24 mouse cellular contexts compared by ENCODE assay signal in the genomic region with DNA sequence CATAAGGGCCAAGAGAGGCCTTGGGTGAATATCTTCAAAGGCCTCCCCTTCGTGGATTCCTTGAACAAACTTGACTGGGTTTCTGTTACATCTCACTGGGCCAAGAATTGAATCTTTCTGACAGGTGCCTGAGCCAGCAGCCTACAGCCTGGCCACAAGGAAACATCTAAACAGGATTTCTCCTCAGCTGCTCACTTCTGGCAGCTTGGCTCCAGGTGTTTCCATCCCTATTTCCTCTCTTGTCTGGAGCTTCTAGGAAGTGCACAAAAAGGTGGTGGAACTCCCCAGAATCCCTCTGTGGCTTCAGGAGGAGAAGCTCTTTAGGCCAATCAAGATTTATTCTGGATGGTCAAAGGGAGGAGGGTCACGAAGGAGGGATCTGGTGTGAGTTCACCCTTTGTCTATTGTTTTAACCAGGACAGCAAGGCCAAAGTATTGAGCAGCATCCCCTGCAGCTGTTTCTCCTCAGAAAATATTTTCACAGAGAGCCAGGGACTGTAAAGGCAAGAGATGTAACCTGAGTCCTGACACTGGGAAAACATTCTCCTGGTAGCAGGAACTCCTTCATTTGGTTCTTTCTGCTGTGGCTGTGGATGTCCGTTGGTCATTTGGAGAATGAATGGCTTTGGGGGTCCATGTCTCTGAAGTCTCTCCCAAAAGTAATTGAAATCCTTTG. TPM values are rescaled to one million over a fixed set of nuclear protein-coding genes. Genes with fewer than 3 reads are reported as not detected.
A peak's percentile ranks its signal among the peaks of the same experiment; 100 is the strongest.
DNase-seq lines count a peak whose midpoint lies in the region; ATAC-seq lines count a peak whose summit lies in the region.
"Had no signal": no experiment of that assay in that cellular context is flagged by ENCODE, and none has a peak within 500 bp of the region (broad histone marks: within the 10 kb centered on the region; RNA-seq: fewer than 3 reads in every experiment).

No protein-coding gene starts in this region.

- no peaks in the 10 kb centered on the region; the same call in 1 of the 2 replicates for H3K4me1 ChIP-seq in kidney, embryonic 14.5 days (ENCODE audit: control insufficient read depth, insufficient read depth, low read length)
- H3K4me1 ChIP-seq in limb, embryonic 12.5 days (replicated peaks), result no peaks in the 10 kb centered on the region; the same call in 1 of the 2 replicates
- peaks cover 5% of the 10 kb centered on the region; the same call in 1 of the 2 replicates for H3K4me1 ChIP-seq in limb, embryonic 10.5 days

- H3K4me3 ChIP-seq in kidney, embryonic 14.5 days (ENCODE audit: low read length), result no peak overlapping the region
- no peak overlapping the region for H3K4me3 ChIP-seq in limb, embryonic 12.5 days (replicated peaks)
- no peak overlapping the region for H3K4me3 ChIP-seq in limb, embryonic 10.5 days
- H3K4me3 ChIP-seq: embryonic facial prominence, embryonic 13.5 days; erythroblast, embryonic 14.5 days; heart, embryonic 15.5 days; lung, embryonic 15.5 days had no signal

- peak; percentile 95 for DNase-seq in heart, adult 11 months
- no peak for DNase-seq in heart, postnatal 25 days (ENCODE audit: low spot score)
- no peak for DNase-seq in kidney, postnatal 4 days
- no peak for DNase-seq in limb, embryonic 10.5 days (ENCODE audit: low spot score)
- no peak for DNase-seq in lung, postnatal 14 days
- DNase-seq: adrenal gland, adult 8-10 months; cerebellum, adult 8-10 months; cerebellum, postnatal 25 days; heart, postnatal 36 days; lung, postnatal 36 days; spleen, adult 18-20 months; thymus, postnatal 14 days had no signal

- intact Hi-C loops in heart, postnatal 25 days (cut with DNase I), result loop anchor here (5.0 kb wide), 1 partner anchor 39 kb away; no protein-coding TSS in a partner anchor

- whole genome bisulfite sequencing in kidney, embryonic 14.5 days, result 18% methylated on average over 3 of the region's 3 CpGs
- WGBS in limb, embryonic 12.5 days, result 54% methylated on average over 3 of the region's 3 CpGs
- WGBS in limb, embryonic 10.5 days, result 73% methylated on average over 3 of the region's 3 CpGs

- no peaks in the 10 kb centered on the region for H3K27me3 ChIP-seq in kidney, embryonic 14.5 days (ENCODE audit: control insufficient read depth, insufficient read depth, low read length)
- H3K27me3 ChIP-seq in limb, embryonic 12.5 days, result no peaks in the 10 kb centered on the region
- H3K27me3 ChIP-seq in limb, embryonic 10.5 days (ENCODE audit: low read depth, poor library complexity, severe bottlenecking), result no peaks in the 10 kb centered on the region
- H3K27me3 ChIP-seq: embryonic facial prominence, embryonic 13.5 days; heart, embryonic 15.5 days; lung, embryonic 15.5 days had no signal

- no peak overlapping the region for H3K27ac ChIP-seq in kidney, embryonic 14.5 days (ENCODE audit: low read depth, low read length)
- H3K27ac ChIP-seq in limb, embryonic 12.5 days, result peak overlapping the region; percentile 32; the same call in 1 of the 2 replicates
- no peak overlapping the region for H3K27ac ChIP-seq in limb, embryonic 10.5 days
- H3K27ac ChIP-seq: embryonic facial prominence, embryonic 13.5 days; heart, embryonic 15.5 days; hindbrain, embryonic 14.5 days; lung, embryonic 15.5 days had no signal

- peak; percentile 65 for ATAC-seq in kidney, embryonic 14.5 days (ENCODE audit: low FRiP score, low TSS enrichment)
- no peak for ATAC-seq in limb, embryonic 12.5 days (ENCODE audit: insufficient number of reproducible peaks, insufficient read depth, low FRiP score, low TSS enrichment, low read depth)
- ATAC-seq: forebrain, embryonic 16.5 days; intestine, postnatal 0 days; midbrain, embryonic 16.5 days had no signal

- H3K9me3 ChIP-seq in kidney, embryonic 14.5 days (ENCODE audit: control insufficient read depth, low read length), result no peaks in the 10 kb centered on the region
- no peaks in the 10 kb centered on the region for H3K9me3 ChIP-seq in limb, embryonic 12.5 days
- no peaks in the 10 kb centered on the region for H3K9me3 ChIP-seq in limb, embryonic 10.5 days (replicated peaks)
- H3K9me3 ChIP-seq: embryonic facial prominence, embryonic 13.5 days; heart, embryonic 15.5 days; lung, embryonic 15.5 days had no signal

- H3K4me2 ChIP-seq in kidney, embryonic 14.5 days (replicated peaks; ENCODE audit: low read depth, low read length), result no peak overlapping the region
- H3K4me2 ChIP-seq in limb, embryonic 12.5 days, result no peak overlapping the region
- H3K4me2 ChIP-seq: embryonic facial prominence, embryonic 13.5 days; heart, embryonic 15.5 days; hindbrain, embryonic 14.5 days; lung, embryonic 15.5 days; midbrain, embryonic 11.5 days had no signal

- no peaks in the 10 kb centered on the region for H3K36me3 ChIP-seq in kidney, embryonic 14.5 days (ENCODE audit: control insufficient read depth, insufficient read depth, low read length)
- no peaks in the 10 kb centered on the region for H3K36me3 ChIP-seq in limb, embryonic 12.5 days
- H3K36me3 ChIP-seq in limb, embryonic 10.5 days, result no peaks in the 10 kb centered on the region
- H3K36me3 ChIP-seq: embryonic facial prominence, embryonic 13.5 days; G1E; heart, embryonic 15.5 days; lung, embryonic 15.5 days had no signal

- no peak overlapping the region for H3K9ac ChIP-seq in kidney, embryonic 14.5 days (ENCODE audit: low read depth, low read length)
- no peak overlapping the region for H3K9ac ChIP-seq in limb, embryonic 12.5 days (replicated peaks)
- H3K9ac ChIP-seq: embryonic facial prominence, embryonic 13.5 days; heart, embryonic 15.5 days; hindbrain, embryonic 14.5 days; lung, embryonic 15.5 days had no signal

RNA-seq across cellular contexts. Expression of a gene that starts 19.6 kb away (rescaled TPM):
- 10 to 100 TPM; 31.7 to 37.9 TPM for total RNA-seq in heart, postnatal 25 days (2021)
- polyA plus RNA-seq in kidney, embryonic 14.5 days (2014; fragmentation: Nextera tagmentation; extraction: Ambion mirVana), result 8.8 and 17.9 TPM in 2 replicates
- 7.0 and 8.0 TPM in 2 replicates for polyA plus RNA-seq in limb, embryonic 12.5 days (2016; fragmentation: Nextera tagmentation; extraction: Ambion mirVana)
- 5.8 and 6.3 TPM in 2 replicates for polyA plus RNA-seq in limb, embryonic 10.5 days (2016; fragmentation: Nextera tagmentation; extraction: Ambion mirVana)
- polyA plus RNA-seq: G1E had no signal
